Mouse (Mus musculus): Measurements from ENCODE around the gene Ctsh.
"Not testable (repeated sequence)": the region's sequence is repeated elsewhere in the genome, so short reads cannot be mapped to it uniquely, and the experiment has no call there.

Ctsh gene

DNA sequence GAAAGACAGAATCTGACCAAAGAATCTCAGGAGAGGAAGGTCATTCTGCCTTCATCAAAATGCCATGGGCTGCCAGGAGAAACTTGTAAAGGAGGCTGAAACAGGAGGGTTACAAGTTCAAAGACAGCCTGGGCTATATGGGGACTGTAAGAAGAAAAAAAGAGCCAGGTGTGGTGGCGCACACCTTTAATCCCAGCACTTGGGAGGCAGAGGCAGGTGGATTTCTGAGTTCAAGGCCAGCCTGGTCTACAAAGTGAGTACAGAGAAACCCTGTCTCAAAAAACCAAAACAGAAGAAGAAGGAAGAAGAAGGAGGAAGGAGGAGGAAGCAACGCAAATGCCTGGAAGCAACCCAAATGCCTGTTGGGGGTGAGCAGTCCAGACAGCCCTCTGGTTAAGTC lies at the start of gene Ctsh:
Ctsh (plus strand) TSS at position 301 of the 400 bp plus-strand sequence.
- DNase-seq, result no peak

- DNase-seq, result no peak
Measured at GRCm38 (mm10) chr9:90006432-90006831, 47.5 kb upstream of the Ctsh start.

DNA sequence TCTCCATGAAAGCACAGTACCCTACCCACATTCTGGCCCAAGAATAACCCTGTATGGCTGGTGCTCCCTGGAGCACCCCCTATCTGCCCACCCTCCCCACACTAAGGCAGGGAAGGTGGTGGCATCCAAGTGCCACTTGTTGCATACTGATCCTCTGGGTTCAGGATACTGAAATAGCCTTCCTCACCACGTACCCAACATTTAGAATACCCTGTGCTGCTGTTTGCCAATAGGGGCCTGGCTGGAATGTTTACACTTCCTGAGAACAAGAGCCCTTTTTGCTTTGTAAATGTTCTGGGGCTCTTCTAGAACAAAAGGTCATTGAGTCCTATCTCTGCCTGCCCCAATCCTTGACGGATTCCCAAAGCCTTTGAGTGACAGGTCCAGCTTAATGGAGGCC lies 46.9 kb upstream of the Ctsh start:
- DNase-seq, result no peak

DNA sequence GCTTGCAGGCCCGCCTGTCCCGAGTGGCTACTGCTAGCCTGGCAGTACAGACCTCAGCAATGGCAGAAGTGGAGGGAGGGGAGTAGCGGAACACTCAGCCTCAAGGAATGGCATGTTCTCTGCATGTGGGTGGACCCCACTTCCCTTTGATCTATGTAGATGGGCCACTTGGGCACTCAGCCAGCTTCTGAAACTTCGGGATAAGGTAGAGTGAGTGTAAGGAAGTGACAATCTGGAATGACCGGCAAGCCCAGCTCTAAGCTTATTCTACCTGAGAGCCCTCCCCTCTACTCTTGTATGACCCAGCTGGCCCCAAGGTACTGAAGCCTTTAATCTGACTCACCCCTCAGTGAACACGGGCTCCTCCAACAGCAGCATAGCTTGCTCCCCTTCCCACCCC lies 45.8 kb upstream of the Ctsh start:
- no peak for DNase-seq

GRCm38 (mm10) chr9:90011849-90012248 lies 42.1 kb upstream of the Ctsh start:
- no peak for DNase-seq

DNA sequence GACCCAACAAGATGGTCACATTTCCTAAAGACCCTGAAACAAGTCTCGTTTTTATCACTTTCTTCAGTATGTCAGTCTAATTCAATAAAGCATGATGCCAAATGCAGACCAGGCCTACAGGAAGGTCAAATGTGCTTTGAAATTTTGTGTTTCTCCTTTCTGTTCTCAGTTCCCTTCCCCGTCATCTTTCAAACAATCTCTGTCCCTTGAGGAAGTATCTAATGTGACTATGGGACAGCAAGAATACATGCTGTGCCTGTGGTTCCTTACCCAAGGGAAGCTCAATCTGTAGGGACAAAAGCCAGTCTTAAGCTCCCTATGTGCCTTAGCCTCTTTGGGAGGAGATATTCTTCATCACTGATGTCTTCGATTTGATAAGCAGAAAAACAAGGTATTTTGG lies 39.3 kb upstream of the Ctsh start:
- DNase-seq, result no peak

DNA sequence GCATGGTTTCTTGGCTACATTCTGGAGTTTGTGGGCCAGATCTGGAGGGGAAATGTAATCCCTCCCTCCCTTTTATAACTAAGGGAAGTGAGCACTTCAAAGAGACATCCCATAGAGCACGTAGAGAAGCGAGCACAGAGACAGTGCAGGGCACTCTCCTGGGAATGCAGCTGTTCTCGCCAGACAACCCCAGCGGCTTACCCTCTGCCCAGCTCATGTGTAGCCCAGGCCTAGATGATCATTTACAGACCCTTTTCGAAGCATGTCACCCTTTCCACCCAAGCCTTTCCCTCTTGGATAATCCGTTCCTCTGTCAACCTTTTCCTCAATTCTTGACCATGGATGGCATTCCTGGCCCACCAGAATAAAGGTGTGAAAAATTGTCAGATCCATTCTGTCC lies 37.7 kb upstream of the Ctsh start:
- no peak for DNase-seq

GRCm38 (mm10) chr9:90020866-90021265 lies 33.1 kb upstream of the Ctsh start:
- DNase-seq, result peak; percentile 59

- DNase-seq, result no peak
Measured at GRCm38 (mm10) chr9:90021442-90021841, 32.5 kb upstream of the Ctsh start.

GRCm38 (mm10) chr9:90027709-90028108 lies 26.2 kb upstream of the Ctsh start:
- DNase-seq, result no peak

DNA sequence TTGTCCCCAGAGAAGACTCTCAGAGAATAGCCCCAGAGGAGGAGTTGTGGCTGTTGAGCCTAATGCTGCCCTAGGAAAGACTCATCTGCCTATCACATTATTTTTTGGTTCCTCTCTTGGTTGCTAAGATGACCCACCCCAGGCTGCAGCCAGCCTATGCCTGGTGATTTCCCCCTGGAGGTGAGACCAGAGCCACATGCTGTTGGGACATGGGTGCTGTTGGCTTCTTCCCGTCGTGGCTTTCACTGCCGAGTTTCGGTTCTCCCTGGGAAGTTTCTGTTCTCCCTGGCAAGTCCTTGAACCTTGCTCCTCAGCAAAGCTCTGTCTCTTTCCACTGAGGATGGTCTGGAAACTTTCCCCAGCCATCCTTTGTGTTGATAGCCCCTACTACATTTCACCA lies 20.0 kb upstream of the Ctsh start:
- no peak for DNase-seq

DNA sequence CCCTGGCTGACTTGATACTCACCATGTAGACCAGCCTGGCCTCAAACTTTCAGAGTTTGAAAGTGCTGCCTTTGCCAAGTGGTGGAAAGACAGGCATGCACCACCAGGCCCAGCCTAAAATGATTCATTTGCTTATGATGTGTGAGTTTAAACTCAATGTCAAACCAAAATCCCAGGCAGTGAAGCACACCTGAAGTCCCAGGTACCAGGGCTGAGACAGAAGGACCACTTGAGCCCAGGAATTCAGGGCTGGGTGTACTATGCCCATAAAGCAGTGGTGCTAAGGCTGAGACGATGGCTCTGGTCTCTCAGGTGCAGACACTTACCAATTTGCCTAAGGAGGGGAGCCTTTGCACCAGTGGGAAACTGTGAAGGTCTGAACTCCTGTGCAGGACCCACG lies 18.8 kb upstream of the Ctsh start:
- no peak for DNase-seq

GRCm38 (mm10) chr9:90035794-90036193 lies 18.2 kb upstream of the Ctsh start:
- no peak for DNase-seq

- no peak for DNase-seq
Measured at GRCm38 (mm10) chr9:90036313-90036712, 17.6 kb upstream of the Ctsh start.

DNA sequence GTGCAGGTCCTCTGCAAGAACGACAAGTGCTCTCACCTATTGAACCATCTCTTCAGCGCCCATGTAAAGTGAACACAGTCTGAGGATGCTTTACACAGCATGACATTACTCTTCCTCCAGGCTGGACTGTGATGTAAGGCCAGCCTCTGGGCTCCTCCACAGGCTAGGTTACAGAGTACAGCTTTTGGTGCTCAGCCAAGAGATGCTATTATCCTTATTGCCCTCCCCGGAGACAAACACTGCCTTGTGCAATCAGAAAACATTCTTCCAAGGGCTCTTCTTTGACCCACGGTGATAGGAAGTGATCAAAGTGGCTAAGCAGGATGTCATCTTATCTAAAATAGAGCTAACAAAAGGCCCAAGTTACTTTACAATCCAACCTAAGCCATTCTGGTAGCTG lies 15.4 kb upstream of the Ctsh start:
- no peak for DNase-seq

- DNase-seq, result no peak
Measured at GRCm38 (mm10) chr9:90040916-90041315, 13.0 kb upstream of the Ctsh start.

DNA sequence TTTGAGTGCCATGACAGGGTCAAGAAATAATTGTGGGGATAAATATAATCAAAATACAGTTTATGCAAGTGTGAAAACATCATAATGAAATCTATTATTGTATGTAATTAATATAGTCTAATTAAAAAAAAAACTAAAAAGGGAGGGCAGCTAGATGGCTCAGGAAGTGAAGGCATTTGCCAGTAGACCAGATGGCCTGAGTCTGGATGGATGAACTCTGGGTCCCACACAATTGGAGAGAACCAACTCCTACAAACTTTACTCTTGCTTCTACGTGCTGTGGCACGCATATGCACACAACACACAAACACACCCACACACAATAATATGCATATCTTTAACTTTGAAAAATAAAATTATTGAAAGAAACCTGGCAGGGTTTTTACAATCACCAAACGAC lies 12.4 kb upstream of the Ctsh start:
- no peak for DNase-seq

- not testable (repeated sequence) for DNase-seq
Measured at GRCm38 (mm10) chr9:90042906-90043305, 11.0 kb upstream of the Ctsh start.

DNA sequence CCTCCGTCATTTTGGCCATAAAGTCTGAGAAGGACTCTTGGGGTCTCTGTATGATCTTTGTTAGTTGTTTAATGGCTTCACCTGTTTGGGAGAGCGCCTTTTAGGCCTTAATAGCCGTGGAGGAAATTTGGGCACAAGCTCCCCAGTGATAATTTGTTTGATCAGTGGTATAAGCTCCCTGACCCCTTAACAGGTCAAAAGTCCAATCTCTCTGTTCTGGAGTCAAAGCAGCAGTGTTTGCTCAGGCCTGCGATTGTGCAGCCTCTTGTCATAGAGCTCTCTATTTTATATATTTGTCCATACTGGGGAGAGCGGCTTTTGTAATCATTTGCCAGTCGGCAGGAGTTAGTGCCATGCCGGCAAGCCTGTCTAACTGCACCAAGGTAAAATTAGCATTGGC lies 8.8 kb upstream of the Ctsh start:
- DNase-seq, result no peak

DNA sequence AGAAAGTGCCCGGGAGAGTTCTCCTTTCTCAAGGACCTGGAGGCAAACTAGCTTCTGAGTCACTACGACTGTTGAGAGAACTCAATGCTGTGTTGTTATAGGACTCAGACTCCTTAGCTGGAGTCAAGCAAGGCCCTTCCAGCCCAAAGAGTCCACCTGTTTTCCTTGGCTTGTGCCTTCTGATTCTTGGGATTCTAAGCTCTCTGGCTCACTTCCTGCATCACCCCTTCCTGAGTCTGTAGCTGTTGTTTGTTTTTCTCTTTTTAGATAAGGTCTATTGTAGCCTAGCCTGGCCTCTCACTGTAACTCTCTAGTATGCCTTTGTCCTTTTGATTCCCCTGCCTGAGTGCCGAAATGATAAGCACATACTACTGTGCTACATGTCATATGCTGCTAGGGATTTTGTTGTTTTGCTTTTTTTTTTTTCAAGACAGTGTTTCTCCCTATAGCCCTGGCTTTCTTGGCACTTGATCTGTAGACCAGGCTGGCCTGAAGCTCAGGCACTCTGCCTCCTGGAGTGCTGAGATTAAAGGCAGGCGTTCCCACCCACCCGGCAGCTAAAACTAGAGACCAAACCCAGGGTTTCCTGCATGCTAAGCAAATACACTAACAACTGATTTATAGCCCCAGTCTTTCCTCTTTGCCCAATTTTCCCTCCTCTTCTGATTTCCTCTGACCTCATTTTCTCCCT lies 5.9 kb upstream of the Ctsh start:
- DNase-seq, result no peak

DNA sequence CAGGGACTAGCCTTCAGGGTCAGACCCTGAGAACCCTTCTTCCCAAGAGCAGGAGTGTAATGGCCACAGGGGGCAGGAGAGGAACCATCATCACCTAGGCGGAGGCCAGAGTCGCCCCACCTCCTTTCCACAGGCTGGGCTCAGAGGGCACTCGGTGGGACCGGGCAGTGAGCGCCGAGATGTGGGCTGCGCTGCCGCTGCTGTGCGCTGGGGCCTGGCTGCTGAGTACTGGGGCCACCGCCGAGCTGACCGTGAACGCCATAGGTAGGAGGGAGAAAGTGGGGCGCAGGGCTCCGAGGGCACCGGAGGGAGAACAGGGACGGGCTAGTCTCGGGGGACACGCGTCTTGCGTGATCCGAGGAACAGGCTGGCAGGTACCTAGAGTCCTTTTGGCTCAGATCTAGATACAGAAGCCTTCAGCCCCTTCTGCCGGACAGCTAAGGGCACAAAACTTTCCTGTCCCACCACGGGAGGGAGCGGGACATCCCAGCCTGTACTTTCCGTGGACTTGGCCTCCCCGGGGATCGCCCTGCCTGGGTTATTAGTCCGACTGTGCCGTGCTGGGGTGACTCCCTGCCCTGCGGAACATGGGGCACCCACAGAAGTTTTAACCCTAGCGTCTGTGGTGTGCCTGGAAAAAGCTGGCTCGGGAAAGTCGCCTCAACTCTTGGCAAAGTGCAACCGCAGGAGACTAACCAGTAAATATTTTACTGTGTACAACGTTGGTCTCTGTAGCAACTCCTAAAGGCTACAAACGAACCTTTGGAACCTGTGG lies 606 bp downstream of the Ctsh start:
- peak; percentile 8 for DNase-seq

- no peak for DNase-seq
Measured at GRCm38 (mm10) chr9:90055409-90055808, 1.5 kb downstream of the Ctsh start.

- DNase-seq, result no peak
Measured at GRCm38 (mm10) chr9:90055911-90056310, 2.0 kb downstream of the Ctsh start.

- no peak for DNase-seq
Measured at GRCm38 (mm10) chr9:90056716-90057115, 2.8 kb downstream of the Ctsh start.

All from right cerebral cortex, adult 18-20 months (tissue).